Mouse (Mus musculus): Measurements from ENCODE around the gene Il4. TPM values are rescaled to one million over a fixed set of nuclear protein-coding genes. Genes with fewer than 3 reads are reported as not detected.
A peak's percentile ranks its signal among the peaks of the same experiment; 100 is the strongest.

Il4 gene
- polyA plus RNA-seq, 1 experiment, result not detected

- Histone ChIP-seq H3K36me3 (ENCODE audit: control insufficient read depth, insufficient read depth, low read length) (peaks cover 48% of the 10 kb centered on the region), H3K4me3 (ENCODE audit: low read depth, low read length) (no peak overlapping the region), H3K27me3 (ENCODE audit: control insufficient read depth, insufficient read depth, low read length) (no peaks in the 10 kb centered on the region), H3K27ac (ENCODE audit: insufficient read depth, low read depth, low read length) (no peak overlapping the region), H3K4me1 (ENCODE audit: control insufficient read depth, insufficient read depth, insufficient read length, low read length) (no peaks in the 10 kb centered on the region)
- WGBS, result 75% methylated on average over 2 of the region's 2 CpGs
- no peak for TF ChIP-seq CTCF (IDR thresholded peaks at IDR 0.05; ENCODE audit: extremely low read depth, insufficient read length, insufficient replicate concordance, low read depth, low read length)
- TF ChIP-seq POLR2A (IDR thresholded peaks at IDR 0.05; ENCODE audit: low read depth, low read length), result no peak
Measured at GRCm38 (mm10) chr11:53652427-53652826, 34.0 kb upstream of the Il4 start.

- Histone ChIP-seq H3K36me3 (ENCODE audit: control insufficient read depth, insufficient read depth, low read length) (peaks cover 48% of the 10 kb centered on the region), H3K27ac (ENCODE audit: insufficient read depth, low read depth, low read length) (no peak overlapping the region), H3K4me1 (ENCODE audit: control insufficient read depth, insufficient read depth, insufficient read length, low read length) (no peaks in the 10 kb centered on the region), H3K4me3 (ENCODE audit: low read depth, low read length) (no peak overlapping the region), H3K27me3 (ENCODE audit: control insufficient read depth, insufficient read depth, low read length) (no peaks in the 10 kb centered on the region)
- TF ChIP-seq CTCF (IDR thresholded peaks at IDR 0.05; ENCODE audit: extremely low read depth, insufficient read length, insufficient replicate concordance, low read depth, low read length) (no peak), POLR2A (IDR thresholded peaks at IDR 0.05; ENCODE audit: low read depth, low read length) (no peak)
- WGBS, result 72% methylated on average over 4 of the region's 4 CpGs
Measured at GRCm38 (mm10) chr11:53651441-53651840, 33.0 kb upstream of the Il4 start.

GRCm38 (mm10) chr11:53644017-53644416 lies 25.5 kb upstream of the Il4 start:
- peaks cover 2% of the 10 kb centered on the region; the same call in 1 of the 2 replicates for H3K36me3 ChIP-seq (ENCODE audit: control insufficient read depth, insufficient read depth, low read length)
- TF ChIP-seq POLR2A (IDR thresholded peaks at IDR 0.05; ENCODE audit: low read depth, low read length) (no peak), CTCF (IDR thresholded peaks at IDR 0.05; ENCODE audit: extremely low read depth, insufficient read length, insufficient replicate concordance, low read depth, low read length) (no peak)
- WGBS, result 78% methylated on average over 5 of the region's 5 CpGs
- H3K4me1 ChIP-seq (ENCODE audit: control insufficient read depth, insufficient read depth, insufficient read length, low read length), result no peaks in the 10 kb centered on the region
- H3K27me3 ChIP-seq (ENCODE audit: control insufficient read depth, insufficient read depth, low read length), result no peaks in the 10 kb centered on the region
- no peak overlapping the region for H3K4me3 ChIP-seq (ENCODE audit: low read depth, low read length)
- no peak overlapping the region for H3K27ac ChIP-seq (ENCODE audit: insufficient read depth, low read depth, low read length)

- H3K27me3 ChIP-seq (ENCODE audit: control insufficient read depth, insufficient read depth, low read length), result peaks cover 2% of the 10 kb centered on the region; the same call in 1 of the 2 replicates
- WGBS, result 75% methylated on average over 12 of the region's 12 CpGs
- H3K4me3 ChIP-seq (ENCODE audit: low read depth, low read length), result no peak overlapping the region
- no peaks in the 10 kb centered on the region for H3K36me3 ChIP-seq (ENCODE audit: control insufficient read depth, insufficient read depth, low read length)
- H3K4me1 ChIP-seq (ENCODE audit: control insufficient read depth, insufficient read depth, insufficient read length, low read length), result no peaks in the 10 kb centered on the region
- no peak overlapping the region for H3K27ac ChIP-seq (ENCODE audit: insufficient read depth, low read depth, low read length)
- TF ChIP-seq POLR2A (IDR thresholded peaks at IDR 0.05; ENCODE audit: low read depth, low read length), result no peak
- peak; percentile 21; the same call in 1 of the 2 replicates for TF ChIP-seq CTCF (IDR thresholded peaks at IDR 0.05; ENCODE audit: extremely low read depth, insufficient read length, insufficient replicate concordance, low read depth, low read length)
Measured at GRCm38 (mm10) chr11:53642744-53643279, 24.3 kb upstream of the Il4 start.

GRCm38 (mm10) chr11:53637803-53638260 lies 19.4 kb upstream of the Il4 start:
- peaks cover 19% of the 10 kb centered on the region for H3K27me3 ChIP-seq (ENCODE audit: control insufficient read depth, insufficient read depth, low read length)
- TF ChIP-seq CTCF (IDR thresholded peaks at IDR 0.05; ENCODE audit: extremely low read depth, insufficient read length, insufficient replicate concordance, low read depth, low read length) (no peak), POLR2A (IDR thresholded peaks at IDR 0.05; ENCODE audit: low read depth, low read length) (no peak)
- no peak overlapping the region for H3K27ac ChIP-seq (ENCODE audit: insufficient read depth, low read depth, low read length)
- H3K4me1 ChIP-seq (ENCODE audit: control insufficient read depth, insufficient read depth, insufficient read length, low read length), result peaks cover 5% of the 10 kb centered on the region; the same call in 1 of the 2 replicates
- no peaks in the 10 kb centered on the region for H3K36me3 ChIP-seq (ENCODE audit: control insufficient read depth, insufficient read depth, low read length)
- no peak overlapping the region for H3K4me3 ChIP-seq (ENCODE audit: low read depth, low read length)
- 75% methylated on average over 10 of the region's 10 CpGs for WGBS

- H3K4me1 ChIP-seq (ENCODE audit: control insufficient read depth, insufficient read depth, insufficient read length, low read length), result peaks cover 5% of the 10 kb centered on the region; the same call in 1 of the 2 replicates
- TF ChIP-seq CTCF (IDR thresholded peaks at IDR 0.05; ENCODE audit: extremely low read depth, insufficient read length, insufficient replicate concordance, low read depth, low read length), result no peak
- TF ChIP-seq POLR2A (IDR thresholded peaks at IDR 0.05; ENCODE audit: low read depth, low read length), result no peak
- no peaks in the 10 kb centered on the region for H3K36me3 ChIP-seq (ENCODE audit: control insufficient read depth, insufficient read depth, low read length)
- H3K27ac ChIP-seq (ENCODE audit: insufficient read depth, low read depth, low read length), result no peak overlapping the region
- peaks cover 19% of the 10 kb centered on the region for H3K27me3 ChIP-seq (ENCODE audit: control insufficient read depth, insufficient read depth, low read length)
- no peak overlapping the region for H3K4me3 ChIP-seq (ENCODE audit: low read depth, low read length)
- WGBS, result 42% methylated on average over 21 of the region's 21 CpGs
Measured at GRCm38 (mm10) chr11:53637046-53637802, 18.8 kb upstream of the Il4 start.

GRCm38 (mm10) chr11:53636183-53636646 lies 17.7 kb upstream of the Il4 start:
- Histone ChIP-seq H3K36me3 (ENCODE audit: control insufficient read depth, insufficient read depth, low read length) (no peaks in the 10 kb centered on the region), H3K27ac (ENCODE audit: insufficient read depth, low read depth, low read length) (no peak overlapping the region), H3K4me1 (ENCODE audit: control insufficient read depth, insufficient read depth, insufficient read length, low read length) (peaks cover 5% of the 10 kb centered on the region; the same call in 1 of the 2 replicates), H3K27me3 (ENCODE audit: control insufficient read depth, insufficient read depth, low read length) (peaks cover 19% of the 10 kb centered on the region), H3K4me3 (ENCODE audit: low read depth, low read length) (peak overlapping the region; percentile 47)
- 2% methylated on average over 40 of the region's 40 CpGs for WGBS
- TF ChIP-seq POLR2A (IDR thresholded peaks at IDR 0.05; ENCODE audit: low read depth, low read length) (no peak), CTCF (IDR thresholded peaks at IDR 0.05; ENCODE audit: extremely low read depth, insufficient read length, insufficient replicate concordance, low read depth, low read length) (no peak)

Measured in small intestine, adult 2 months (tissue).